Mouse (Mus musculus): ENCODE measurements around the gene Rbfox1. TPM values are rescaled to one million over a fixed set of nuclear protein-coding genes. Genes with fewer than 3 reads are reported as not detected.

The Rbfox1 gene
- polyA plus RNA-seq, 1 experiment from 2014 or later: 13.9 TPM

GRCm38 (mm10) chr16:7244382-7244781, 1359.2 kb downstream of the Rbfox1 start:
- WGBS: 63% methylated on average over 1 of the region's 1 CpGs
- no peak overlapping the region for H3K27ac ChIP-seq (replicated peaks; ENCODE audit: low read depth, low read length)
- H3K4me2 ChIP-seq (ENCODE audit: low read depth, low read length): no peak overlapping the region
- H3K4me1 ChIP-seq (ENCODE audit: control insufficient read depth, insufficient read depth, low read length): no peaks in the 10 kb centered on the region
- no peaks in the 10 kb centered on the region for H3K9me3 ChIP-seq (ENCODE audit: control insufficient read depth, low read length)
- no peak for DNase-seq (ENCODE audit: low spot score)
- H3K4me3 ChIP-seq (ENCODE audit: low read depth, low read length): no peak overlapping the region
- no peak overlapping the region for H3K9ac ChIP-seq (ENCODE audit: low read depth, low read length)
- no peak for ATAC-seq (ENCODE audit: low read depth)
- no peaks in the 10 kb centered on the region for H3K36me3 ChIP-seq (ENCODE audit: control insufficient read depth, insufficient read depth, low read length)
- no peaks in the 10 kb centered on the region for H3K27me3 ChIP-seq (replicated peaks; ENCODE audit: control insufficient read depth, insufficient read depth, low read length)

DNA sequence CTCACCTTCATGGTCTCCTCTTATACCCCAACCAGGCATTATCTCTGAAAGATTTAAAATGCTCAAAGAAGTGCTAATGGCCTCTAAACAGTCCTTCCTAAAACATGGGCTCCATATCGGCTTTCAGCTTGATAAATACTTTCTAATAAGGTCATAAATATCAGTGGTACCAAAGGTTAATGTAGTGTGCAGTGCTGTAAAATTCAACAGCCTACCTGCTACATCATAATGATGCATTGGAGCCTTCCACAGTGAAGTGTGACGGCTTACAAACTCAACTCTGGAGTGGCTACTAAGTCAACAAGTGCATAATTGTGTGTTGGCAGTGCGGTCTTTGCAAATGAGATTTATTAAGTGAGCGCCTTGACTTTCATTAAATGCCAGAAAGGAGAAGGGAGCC, 1366.5 kb downstream of the Rbfox1 start:
- ATAC-seq (ENCODE audit: low read depth): no peak
- WGBS: 80% methylated on average over 4 of the region's 4 CpGs
- Histone ChIP-seq H3K9ac (ENCODE audit: low read depth, low read length) (no peak overlapping the region), H3K4me3 (ENCODE audit: low read depth, low read length) (no peak overlapping the region), H3K9me3 (ENCODE audit: control insufficient read depth, low read length) (no peaks in the 10 kb centered on the region), H3K4me2 (ENCODE audit: low read depth, low read length) (no peak overlapping the region), H3K27ac (replicated peaks; ENCODE audit: low read depth, low read length) (no peak overlapping the region), H3K4me1 (ENCODE audit: control insufficient read depth, insufficient read depth, low read length) (no peaks in the 10 kb centered on the region), H3K27me3 (replicated peaks; ENCODE audit: control insufficient read depth, insufficient read depth, low read length) (no peaks in the 10 kb centered on the region), H3K36me3 (ENCODE audit: control insufficient read depth, insufficient read depth, low read length) (no peaks in the 10 kb centered on the region)
- no peak for DNase-seq (ENCODE audit: low spot score)

DNA sequence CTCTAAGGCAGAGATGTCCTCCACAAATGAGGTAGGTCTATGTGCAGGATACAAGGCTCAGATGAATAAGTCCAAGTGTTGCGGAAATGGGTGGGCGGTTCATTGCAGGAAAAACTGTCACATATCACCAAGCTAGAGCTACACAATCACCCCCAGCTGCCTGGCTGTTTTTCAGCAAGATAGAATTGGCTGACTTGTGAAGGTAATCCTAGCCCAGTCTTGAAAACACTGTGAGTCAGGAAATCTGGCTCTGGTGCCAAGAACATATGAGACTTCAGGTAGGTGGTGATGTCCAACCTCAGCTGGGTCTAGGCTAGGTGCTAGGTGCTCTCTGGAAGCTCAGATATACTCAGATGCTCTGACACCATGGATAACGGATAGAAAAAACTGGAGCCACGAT, 1372.2 kb downstream of the Rbfox1 start:
- Histone ChIP-seq H3K9ac (ENCODE audit: low read depth, low read length) (no peak overlapping the region), H3K4me2 (ENCODE audit: low read depth, low read length) (no peak overlapping the region), H3K9me3 (ENCODE audit: control insufficient read depth, low read length) (no peaks in the 10 kb centered on the region), H3K4me3 (ENCODE audit: low read depth, low read length) (no peak overlapping the region), H3K4me1 (ENCODE audit: control insufficient read depth, insufficient read depth, low read length) (no peaks in the 10 kb centered on the region), H3K36me3 (ENCODE audit: control insufficient read depth, insufficient read depth, low read length) (no peaks in the 10 kb centered on the region), H3K27ac (replicated peaks; ENCODE audit: low read depth, low read length) (no peak overlapping the region), H3K27me3 (replicated peaks; ENCODE audit: control insufficient read depth, insufficient read depth, low read length) (no peaks in the 10 kb centered on the region)
- WGBS: 88% methylated on average over 4 of the region's 4 CpGs
- DNase-seq (ENCODE audit: low spot score): no peak
- ATAC-seq (ENCODE audit: low read depth): no peak

- Histone ChIP-seq H3K4me3 (ENCODE audit: low read depth, low read length) (no peak overlapping the region), H3K36me3 (ENCODE audit: control insufficient read depth, insufficient read depth, low read length) (no peaks in the 10 kb centered on the region), H3K27ac (replicated peaks; ENCODE audit: low read depth, low read length) (no peak overlapping the region), H3K9ac (ENCODE audit: low read depth, low read length) (no peak overlapping the region), H3K27me3 (replicated peaks; ENCODE audit: control insufficient read depth, insufficient read depth, low read length) (no peaks in the 10 kb centered on the region), H3K4me2 (ENCODE audit: low read depth, low read length) (no peak overlapping the region), H3K4me1 (ENCODE audit: control insufficient read depth, insufficient read depth, low read length) (0 out of 2 replicates have a peak, but pooled peaks cover 2% of the 10 kb centered on the region), H3K9me3 (ENCODE audit: control insufficient read depth, low read length) (no peaks in the 10 kb centered on the region)
- DNase-seq (ENCODE audit: low spot score) (no peak), ATAC-seq (ENCODE audit: low read depth) (no peak)
- WGBS: 90% methylated on average over 1 of the region's 1 CpGs
These were observed 1378.1 kb downstream of the Rbfox1 start for GRCm38 (mm10) chr16:7263261-7263660.

DNA sequence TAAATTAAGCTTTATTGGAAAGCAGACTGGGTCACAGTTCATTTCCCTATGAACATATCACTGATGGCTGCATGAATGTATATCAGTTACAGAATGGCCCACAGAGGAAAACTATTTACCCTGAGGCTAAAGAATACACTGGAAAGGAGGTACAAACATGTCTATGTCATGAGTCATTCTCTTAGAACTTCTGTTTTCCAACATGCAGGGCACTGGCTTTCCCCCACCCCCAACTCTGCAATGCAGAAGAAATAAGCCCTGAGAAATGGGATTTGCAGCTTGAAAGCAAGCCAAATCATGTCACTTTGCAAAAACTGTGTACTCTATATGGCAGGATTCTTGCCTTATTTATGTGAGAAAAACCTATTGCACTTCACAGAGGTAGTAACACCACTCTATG, 1380.6 kb downstream of the Rbfox1 start:
- Histone ChIP-seq H3K4me2 (ENCODE audit: low read depth, low read length) (no peak overlapping the region), H3K9ac (ENCODE audit: low read depth, low read length) (no peak overlapping the region), H3K27ac (replicated peaks; ENCODE audit: low read depth, low read length) (no peak overlapping the region), H3K4me3 (ENCODE audit: low read depth, low read length) (no peak overlapping the region), H3K27me3 (replicated peaks; ENCODE audit: control insufficient read depth, insufficient read depth, low read length) (no peaks in the 10 kb centered on the region), H3K36me3 (ENCODE audit: control insufficient read depth, insufficient read depth, low read length) (no peaks in the 10 kb centered on the region), H3K4me1 (ENCODE audit: control insufficient read depth, insufficient read depth, low read length) (0 out of 2 replicates have a peak, but pooled peaks cover 2% of the 10 kb centered on the region), H3K9me3 (ENCODE audit: control insufficient read depth, low read length) (no peaks in the 10 kb centered on the region)
- DNase-seq (ENCODE audit: low spot score) (peak; percentile 51), ATAC-seq (ENCODE audit: low read depth) (peak; percentile 18; the same call in 1 of the 2 replicates)

- DNase-seq (ENCODE audit: low spot score): no peak
- no peak overlapping the region for H3K27ac ChIP-seq (replicated peaks; ENCODE audit: low read depth, low read length)
- no peaks in the 10 kb centered on the region for H3K9me3 ChIP-seq (ENCODE audit: control insufficient read depth, low read length)
- H3K9ac ChIP-seq (ENCODE audit: low read depth, low read length): no peak overlapping the region
- 94% methylated on average over 5 of the region's 5 CpGs for WGBS
- H3K36me3 ChIP-seq (ENCODE audit: control insufficient read depth, insufficient read depth, low read length): no peaks in the 10 kb centered on the region
- peaks cover 3% of the 10 kb centered on the region; the same call in 1 of the 2 replicates for H3K4me1 ChIP-seq (ENCODE audit: control insufficient read depth, insufficient read depth, low read length)
- H3K27me3 ChIP-seq (replicated peaks; ENCODE audit: control insufficient read depth, insufficient read depth, low read length): no peaks in the 10 kb centered on the region
- no peak overlapping the region for H3K4me2 ChIP-seq (ENCODE audit: low read depth, low read length)
- ATAC-seq (ENCODE audit: low read depth): no peak
- no peak overlapping the region for H3K4me3 ChIP-seq (ENCODE audit: low read depth, low read length)
These were observed 1390.3 kb downstream of the Rbfox1 start for GRCm38 (mm10) chr16:7275501-7275900.

GRCm38 (mm10) chr16:7275901-7276300, 1390.7 kb downstream of the Rbfox1 start:
- Histone ChIP-seq H3K4me1 (ENCODE audit: control insufficient read depth, insufficient read depth, low read length) (peaks cover 3% of the 10 kb centered on the region; the same call in 1 of the 2 replicates), H3K27me3 (replicated peaks; ENCODE audit: control insufficient read depth, insufficient read depth, low read length) (no peaks in the 10 kb centered on the region), H3K4me3 (ENCODE audit: low read depth, low read length) (no peak overlapping the region), H3K36me3 (ENCODE audit: control insufficient read depth, insufficient read depth, low read length) (no peaks in the 10 kb centered on the region), H3K4me2 (ENCODE audit: low read depth, low read length) (no peak overlapping the region), H3K9me3 (ENCODE audit: control insufficient read depth, low read length) (no peaks in the 10 kb centered on the region), H3K27ac (replicated peaks; ENCODE audit: low read depth, low read length) (no peak overlapping the region), H3K9ac (ENCODE audit: low read depth, low read length) (no peak overlapping the region)
- DNase-seq (ENCODE audit: low spot score) (no peak), ATAC-seq (ENCODE audit: low read depth) (no peak)
- WGBS: 59% methylated on average over 1 of the region's 1 CpGs

DNA sequence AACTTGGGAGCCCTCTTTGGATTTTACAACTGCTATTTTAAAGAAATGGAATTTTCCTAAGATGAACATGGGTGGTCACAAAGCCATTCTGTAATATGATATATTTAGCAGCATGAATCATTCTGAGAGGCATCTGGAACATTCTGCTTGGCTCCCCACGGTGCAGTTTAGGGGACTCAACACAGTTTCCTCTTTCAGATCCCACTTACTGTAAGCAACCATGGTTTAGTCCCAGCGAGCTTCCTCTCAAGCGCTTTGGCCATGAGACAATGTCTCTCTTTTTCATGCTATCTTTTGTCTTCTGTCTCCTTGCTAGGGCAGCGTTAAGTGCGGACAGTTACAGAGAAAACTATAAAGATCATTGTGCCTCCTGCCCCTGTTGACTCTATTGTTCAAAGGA, 1394.4 kb downstream of the Rbfox1 start:
- no peaks in the 10 kb centered on the region for H3K9me3 ChIP-seq (ENCODE audit: control insufficient read depth, low read length)
- WGBS: 56% methylated on average over 5 of the region's 5 CpGs
- DNase-seq (ENCODE audit: low spot score): peak; percentile 67
- no peak overlapping the region for H3K9ac ChIP-seq (ENCODE audit: low read depth, low read length)
- H3K4me1 ChIP-seq (ENCODE audit: control insufficient read depth, insufficient read depth, low read length): peaks cover 3% of the 10 kb centered on the region; the same call in 1 of the 2 replicates
- no peak overlapping the region for H3K4me3 ChIP-seq (ENCODE audit: low read depth, low read length)
- no peak overlapping the region for H3K27ac ChIP-seq (replicated peaks; ENCODE audit: low read depth, low read length)
- H3K27me3 ChIP-seq (replicated peaks; ENCODE audit: control insufficient read depth, insufficient read depth, low read length): no peaks in the 10 kb centered on the region
- no peak for ATAC-seq (ENCODE audit: low read depth)
- H3K4me2 ChIP-seq (ENCODE audit: low read depth, low read length): no peak overlapping the region
- no peaks in the 10 kb centered on the region for H3K36me3 ChIP-seq (ENCODE audit: control insufficient read depth, insufficient read depth, low read length)

DNA sequence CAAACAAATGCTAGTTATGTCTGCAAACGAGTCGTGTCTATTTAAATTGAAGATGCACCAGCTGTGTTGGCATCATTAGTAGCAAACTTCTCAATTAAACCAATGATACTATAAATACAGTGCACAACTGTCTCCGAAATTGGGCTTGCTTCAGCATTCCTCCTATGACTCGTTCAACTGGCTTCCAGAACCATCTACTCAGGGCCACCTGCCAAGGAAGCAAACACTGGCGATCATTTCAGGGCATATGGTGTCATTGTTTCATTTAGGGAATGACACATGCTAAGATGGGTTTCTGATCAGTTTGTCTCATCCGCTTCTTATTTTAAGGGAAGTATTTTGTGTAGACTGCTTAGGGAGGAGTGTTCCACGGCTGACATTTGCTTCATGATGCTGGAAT, 1397.1 kb downstream of the Rbfox1 start:
- WGBS: 88% methylated on average over 7 of the region's 7 CpGs
- no peak for ATAC-seq (ENCODE audit: low read depth)

More for the DNA sequence above, 1397.1 kb downstream of the Rbfox1 start:
- Histone ChIP-seq H3K9me3 (ENCODE audit: control insufficient read depth, low read length) (no peaks in the 10 kb centered on the region), H3K27me3 (replicated peaks; ENCODE audit: control insufficient read depth, insufficient read depth, low read length) (no peaks in the 10 kb centered on the region), H3K4me2 (ENCODE audit: low read depth, low read length) (no peak overlapping the region), H3K4me1 (ENCODE audit: control insufficient read depth, insufficient read depth, low read length) (peaks cover 3% of the 10 kb centered on the region; the same call in 1 of the 2 replicates), H3K36me3 (ENCODE audit: control insufficient read depth, insufficient read depth, low read length) (no peaks in the 10 kb centered on the region), H3K27ac (replicated peaks; ENCODE audit: low read depth, low read length) (no peak overlapping the region), H3K4me3 (ENCODE audit: low read depth, low read length) (no peak overlapping the region), H3K9ac (ENCODE audit: low read depth, low read length) (no peak overlapping the region)
- DNase-seq (ENCODE audit: low spot score): no peak

All from embryonic facial prominence, embryonic 14.5 days (tissue).